Mouse (Mus musculus) heart, embryonic 12.5 days (tissue): Measurements from ENCODE around the gene Brat1. TPM values are rescaled to one million over a fixed set of nuclear protein-coding genes. Genes with fewer than 3 reads are reported as not detected.
A peak's percentile ranks its signal among the peaks of the same experiment; 100 is the strongest.

Experiments used
- ATAC-seq: fragments of 200-750 bp; cut with Nextera tagmentation; 2 replicates; pipeline ENCODE4 v1.8.0; 2017; ENCODE audit warnings: moderate TSS enrichment, moderate library complexity; ENCODE audit not compliant: insufficient number of reproducible peaks, low FRiP score
- H3K27ac ChIP-seq: fragments of 300-500 bp; sonication (generic); 2 replicates; pipeline ENCODE4 v1.5.1; 2016; ENCODE audit warnings: mild to moderate bottlenecking, moderate library complexity; ENCODE audit not compliant: poor library complexity, severe bottlenecking
- H3K27me3 ChIP-seq: fragments of 300-500 bp; sonication (generic); replicated peaks from 2 replicates; pipeline ENCODE4 v1.6.1; 2016; ENCODE audit warnings: mild to moderate bottlenecking, moderate library complexity
- H3K36me3 ChIP-seq: fragments of 300-500 bp; sonication (generic); 2 replicates; pipeline ENCODE4 v1.6.1; 2016; ENCODE audit warnings: mild to moderate bottlenecking, moderate library complexity
- H3K4me1 ChIP-seq: fragments of 300-500 bp; sonication (generic); replicated peaks from 2 replicates; pipeline ENCODE4 v1.6.1; 2016; ENCODE audit warnings: mild to moderate bottlenecking
- H3K4me2 ChIP-seq: fragments of 300-500 bp; sonication (generic); 2 replicates; pipeline ENCODE4 v1.6.1; 2016; ENCODE audit warnings: mild to moderate bottlenecking, moderate library complexity
- H3K4me3 ChIP-seq: fragments of 300-500 bp; sonication (generic); 2 replicates; pipeline ENCODE4 v1.5.1; 2016; ENCODE audit warnings: mild to moderate bottlenecking
- H3K9ac ChIP-seq: fragments of 300-500 bp; sonication (generic); 2 replicates; pipeline ENCODE4 v1.6.1; 2016; ENCODE audit warnings: mild to moderate bottlenecking, moderate library complexity
- H3K9me3 ChIP-seq: fragments of 300-500 bp; sonication (generic); replicated peaks from 2 replicates; pipeline ENCODE4 v1.6.1; 2016; ENCODE audit warnings: mild to moderate bottlenecking, moderate library complexity
- WGBS: fragments of 180-500 bp; shearing (Covaris S2); methylation state at CpG from one replicate; pipeline ENCODE4 v1.1.7; 2016; 5-methylcytosine and 5-hydroxymethylcytosine counted together
- polyA plus RNA-seq: library from polyadenylated mRNA; unstranded; fragments of >200 nt; fragmentation: Nextera tagmentation; extraction: Ambion mirVana; gene quantifications from 2 replicates; pipeline ENCODE4 v1.2.1, GENCODE M21; 2016

The Brat1 gene
- polyA plus RNA-seq, 1 experiment from 2014 or later, result 15.5 TPM

- Histone ChIP-seq H3K4me2 (no peak overlapping the region), H3K27me3 (no peaks in the 10 kb centered on the region), H3K4me1 (peaks cover 7% of the 10 kb centered on the region; the same call in 1 of the 2 replicates), H3K9me3 (no peaks in the 10 kb centered on the region), H3K27ac (no peak overlapping the region), H3K9ac (no peak overlapping the region), H3K4me3 (no peak overlapping the region), H3K36me3 (peaks cover 50% of the 10 kb centered on the region)
- ATAC-seq, result no peak
- 84% methylated on average over 11 of the region's 11 CpGs for WGBS
These were observed 29.7 kb upstream of the Brat1 start for GRCm38 (mm10) chr5:140675079-140675478.

- Histone ChIP-seq H3K4me1 (peaks cover 7% of the 10 kb centered on the region; the same call in 1 of the 2 replicates), H3K27me3 (no peaks in the 10 kb centered on the region), H3K4me2 (no peak overlapping the region), H3K9me3 (no peaks in the 10 kb centered on the region), H3K4me3 (no peak overlapping the region), H3K36me3 (peaks cover 45% of the 10 kb centered on the region), H3K27ac (no peak overlapping the region), H3K9ac (no peak overlapping the region)
- WGBS, result 85% methylated on average over 11 of the region's 11 CpGs
- no peak for ATAC-seq
These were observed 29.2 kb upstream of the Brat1 start for GRCm38 (mm10) chr5:140675640-140676039.

GRCm38 (mm10) chr5:140677137-140677536 is 27.7 kb upstream of the Brat1 start:
- H3K36me3 ChIP-seq, result peaks cover 49% of the 10 kb centered on the region
- peaks cover 2% of the 10 kb centered on the region; the same call in 1 of the 2 replicates for H3K4me1 ChIP-seq
- WGBS, result 90% methylated on average over 6 of the region's 6 CpGs
- H3K9me3 ChIP-seq, result no peaks in the 10 kb centered on the region
- no peak overlapping the region for H3K9ac ChIP-seq
- ATAC-seq, result no peak
- H3K27me3 ChIP-seq, result no peaks in the 10 kb centered on the region
- no peak overlapping the region for H3K27ac ChIP-seq
- H3K4me3 ChIP-seq, result no peak overlapping the region
- H3K4me2 ChIP-seq, result no peak overlapping the region

GRCm38 (mm10) chr5:140680051-140680450 is 24.8 kb upstream of the Brat1 start:
- ATAC-seq, result no peak
- Histone ChIP-seq H3K4me3 (no peak overlapping the region), H3K27me3 (no peaks in the 10 kb centered on the region), H3K9me3 (no peaks in the 10 kb centered on the region), H3K9ac (no peak overlapping the region), H3K36me3 (peaks cover 33% of the 10 kb centered on the region), H3K27ac (no peak overlapping the region), H3K4me1 (no peaks in the 10 kb centered on the region), H3K4me2 (no peak overlapping the region)
- 88% methylated on average over 6 of the region's 6 CpGs for WGBS

GRCm38 (mm10) chr5:140680950-140681349 is 23.9 kb upstream of the Brat1 start:
- no peak for ATAC-seq
- Histone ChIP-seq H3K9me3 (no peaks in the 10 kb centered on the region), H3K36me3 (peaks cover 26% of the 10 kb centered on the region; the same call in 1 of the 2 replicates), H3K27me3 (no peaks in the 10 kb centered on the region), H3K9ac (no peak overlapping the region), H3K4me1 (no peaks in the 10 kb centered on the region), H3K4me3 (no peak overlapping the region), H3K4me2 (no peak overlapping the region), H3K27ac (no peak overlapping the region)
- WGBS, result 83% methylated on average over 1 of the region's 1 CpGs

GRCm38 (mm10) chr5:140682113-140682512 is 22.7 kb upstream of the Brat1 start:
- Histone ChIP-seq H3K9ac (no peak overlapping the region), H3K36me3 (peaks cover 16% of the 10 kb centered on the region; the same call in 1 of the 2 replicates), H3K27ac (no peak overlapping the region), H3K27me3 (no peaks in the 10 kb centered on the region), H3K4me3 (no peak overlapping the region), H3K4me1 (no peaks in the 10 kb centered on the region), H3K9me3 (no peaks in the 10 kb centered on the region), H3K4me2 (no peak overlapping the region)
- no peak for ATAC-seq
- 83% methylated on average over 6 of the region's 6 CpGs for WGBS

GRCm38 (mm10) chr5:140684343-140685148 is 20.3 kb upstream of the Brat1 start:
- 66% methylated on average over 16 of the region's 16 CpGs for WGBS
- Histone ChIP-seq H3K9me3 (no peaks in the 10 kb centered on the region), H3K27me3 (no peaks in the 10 kb centered on the region), H3K4me1 (no peaks in the 10 kb centered on the region), H3K27ac (no peak overlapping the region), H3K4me3 (no peak overlapping the region), H3K4me2 (no peak overlapping the region), H3K9ac (no peak overlapping the region), H3K36me3 (peaks cover 18% of the 10 kb centered on the region)
- no peak for ATAC-seq

GRCm38 (mm10) chr5:140688434-140688833 is 16.4 kb upstream of the Brat1 start:
- no peak for ATAC-seq
- H3K9ac ChIP-seq, result no peak overlapping the region
- H3K27me3 ChIP-seq, result no peaks in the 10 kb centered on the region
- H3K4me3 ChIP-seq, result no peak overlapping the region
- no peaks in the 10 kb centered on the region for H3K4me1 ChIP-seq
- H3K27ac ChIP-seq, result no peak overlapping the region
- peaks cover 32% of the 10 kb centered on the region for H3K36me3 ChIP-seq
- H3K4me2 ChIP-seq, result no peak overlapping the region
- WGBS, result 70% methylated on average over 3 of the region's 3 CpGs
- no peaks in the 10 kb centered on the region for H3K9me3 ChIP-seq

- Histone ChIP-seq H3K27me3 (no peaks in the 10 kb centered on the region), H3K27ac (no peak overlapping the region), H3K4me3 (no peak overlapping the region), H3K4me2 (no peak overlapping the region), H3K36me3 (peaks cover 39% of the 10 kb centered on the region), H3K9ac (no peak overlapping the region), H3K9me3 (no peaks in the 10 kb centered on the region), H3K4me1 (peaks cover 12% of the 10 kb centered on the region)
- ATAC-seq, result no peak
- 82% methylated on average over 7 of the region's 7 CpGs for WGBS
These were observed 8.8 kb upstream of the Brat1 start for GRCm38 (mm10) chr5:140695987-140696386.

- Histone ChIP-seq H3K27ac (no peak overlapping the region), H3K9ac (no peak overlapping the region), H3K4me3 (no peak overlapping the region), H3K9me3 (no peaks in the 10 kb centered on the region), H3K27me3 (no peaks in the 10 kb centered on the region), H3K4me2 (no peak overlapping the region), H3K4me1 (peaks cover 27% of the 10 kb centered on the region), H3K36me3 (peaks cover 30% of the 10 kb centered on the region)
- no peak for ATAC-seq
- WGBS, result 74% methylated on average over 9 of the region's 9 CpGs
These were observed 5.0 kb upstream of the Brat1 start for GRCm38 (mm10) chr5:140699776-140700175.

- Histone ChIP-seq H3K4me2 (peak overlapping the region; percentile 84), H3K27ac (peak overlapping the region; percentile 77), H3K27me3 (no peaks in the 10 kb centered on the region), H3K9me3 (no peaks in the 10 kb centered on the region), H3K4me1 (peaks cover 37% of the 10 kb centered on the region), H3K4me3 (peak overlapping the region; percentile 74), H3K9ac (peak overlapping the region; percentile 77), H3K36me3 (peaks cover 15% of the 10 kb centered on the region)
- ATAC-seq, result no peak
- WGBS, result 1% methylated on average over 25 of the region's 25 CpGs
These were observed 3.1 kb upstream of the Brat1 start for GRCm38 (mm10) chr5:140701661-140702060.
